Mouse (Mus musculus): ENCODE data around the gene Snrnp200. TPM values are rescaled to one million over a fixed set of nuclear protein-coding genes. Genes with fewer than 3 reads are reported as not detected.
A peak's percentile ranks its signal among the peaks of the same experiment; 100 is the strongest.

The Snrnp200 gene
- polyA plus RNA-seq, 1 experiment from 2014 or later = 75.8 TPM

- Histone ChIP-seq H3K4me2 (ENCODE audit: low read length) (peak overlapping the region; percentile 80), H3K27me3 (ENCODE audit: control insufficient read depth, insufficient read depth, low read length) (no peaks in the 10 kb centered on the region), H3K36me3 (ENCODE audit: control insufficient read depth, insufficient read depth, low read length) (peaks cover 34% of the 10 kb centered on the region), H3K27ac (replicated peaks; ENCODE audit: low read depth, low read length) (peak overlapping the region; percentile 71), H3K4me1 (ENCODE audit: control insufficient read depth, insufficient read depth, low read length) (peaks cover 9% of the 10 kb centered on the region), H3K9me3 (ENCODE audit: control insufficient read depth, low read length) (no peaks in the 10 kb centered on the region), H3K9ac (replicated peaks; ENCODE audit: low read length) (peak overlapping the region; percentile 66), H3K4me3 (replicated peaks; ENCODE audit: low read depth, low read length) (peak overlapping the region; percentile 73)
- 0% methylated on average over 17 of the region's 17 CpGs for WGBS
- DNase-seq = no peak
- ATAC-seq (ENCODE audit: low FRiP score, low TSS enrichment) = no peak; the same call in 1 of the 2 replicates
Observed at GRCm38 (mm10) chr2:127208452-127208769, 225 bp downstream of the Snrnp200 start.

GRCm38 (mm10) chr2:127210701-127211100, 2.5 kb downstream of the Snrnp200 start:
- DNase-seq (no peak), ATAC-seq (ENCODE audit: low FRiP score, low TSS enrichment) (no peak)
- WGBS = 95% methylated on average over 11 of the region's 11 CpGs
- Histone ChIP-seq H3K4me1 (ENCODE audit: control insufficient read depth, insufficient read depth, low read length) (peaks cover 9% of the 10 kb centered on the region), H3K9me3 (ENCODE audit: control insufficient read depth, low read length) (no peaks in the 10 kb centered on the region), H3K36me3 (ENCODE audit: control insufficient read depth, insufficient read depth, low read length) (peaks cover 56% of the 10 kb centered on the region), H3K27me3 (ENCODE audit: control insufficient read depth, insufficient read depth, low read length) (no peaks in the 10 kb centered on the region), H3K9ac (replicated peaks; ENCODE audit: low read length) (no peak overlapping the region), H3K4me2 (ENCODE audit: low read length) (no peak overlapping the region), H3K4me3 (replicated peaks; ENCODE audit: low read depth, low read length) (no peak overlapping the region), H3K27ac (replicated peaks; ENCODE audit: low read depth, low read length) (no peak overlapping the region)

- Histone ChIP-seq H3K36me3 (ENCODE audit: control insufficient read depth, insufficient read depth, low read length) (peaks cover 95% of the 10 kb centered on the region), H3K4me2 (ENCODE audit: low read length) (no peak overlapping the region), H3K27ac (replicated peaks; ENCODE audit: low read depth, low read length) (no peak overlapping the region), H3K9me3 (ENCODE audit: control insufficient read depth, low read length) (no peaks in the 10 kb centered on the region), H3K9ac (replicated peaks; ENCODE audit: low read length) (no peak overlapping the region), H3K4me3 (replicated peaks; ENCODE audit: low read depth, low read length) (no peak overlapping the region), H3K4me1 (ENCODE audit: control insufficient read depth, insufficient read depth, low read length) (no peaks in the 10 kb centered on the region), H3K27me3 (ENCODE audit: control insufficient read depth, insufficient read depth, low read length) (no peaks in the 10 kb centered on the region)
- ATAC-seq (ENCODE audit: low FRiP score, low TSS enrichment) = no peak
- 98% methylated on average over 5 of the region's 5 CpGs for WGBS
- no peak for DNase-seq
Observed at GRCm38 (mm10) chr2:127217746-127218145, 9.6 kb downstream of the Snrnp200 start.

- H3K9me3 ChIP-seq (ENCODE audit: control insufficient read depth, low read length) = no peaks in the 10 kb centered on the region
- H3K4me2 ChIP-seq (ENCODE audit: low read length) = no peak overlapping the region
- no peak overlapping the region for H3K4me3 ChIP-seq (replicated peaks; ENCODE audit: low read depth, low read length)
- peaks cover 96% of the 10 kb centered on the region for H3K36me3 ChIP-seq (ENCODE audit: control insufficient read depth, insufficient read depth, low read length)
- no peak overlapping the region for H3K27ac ChIP-seq (replicated peaks; ENCODE audit: low read depth, low read length)
- no peaks in the 10 kb centered on the region for H3K27me3 ChIP-seq (ENCODE audit: control insufficient read depth, insufficient read depth, low read length)
- WGBS = 95% methylated on average over 3 of the region's 3 CpGs
- H3K4me1 ChIP-seq (ENCODE audit: control insufficient read depth, insufficient read depth, low read length) = no peaks in the 10 kb centered on the region
- no peak overlapping the region for H3K9ac ChIP-seq (replicated peaks; ENCODE audit: low read length)
- ATAC-seq (ENCODE audit: low FRiP score, low TSS enrichment) = no peak
- DNase-seq = no peak
Observed at GRCm38 (mm10) chr2:127225261-127225660, 17.1 kb downstream of the Snrnp200 start.

- Histone ChIP-seq H3K36me3 (ENCODE audit: control insufficient read depth, insufficient read depth, low read length) (peaks cover 92% of the 10 kb centered on the region), H3K27me3 (ENCODE audit: control insufficient read depth, insufficient read depth, low read length) (no peaks in the 10 kb centered on the region), H3K4me3 (replicated peaks; ENCODE audit: low read depth, low read length) (no peak overlapping the region), H3K4me2 (ENCODE audit: low read length) (no peak overlapping the region), H3K9me3 (ENCODE audit: control insufficient read depth, low read length) (no peaks in the 10 kb centered on the region), H3K4me1 (ENCODE audit: control insufficient read depth, insufficient read depth, low read length) (no peaks in the 10 kb centered on the region), H3K27ac (replicated peaks; ENCODE audit: low read depth, low read length) (no peak overlapping the region), H3K9ac (replicated peaks; ENCODE audit: low read length) (no peak overlapping the region)
- ATAC-seq (ENCODE audit: low FRiP score, low TSS enrichment) (no peak), DNase-seq (no peak)
- WGBS = 95% methylated on average over 11 of the region's 11 CpGs
Observed at GRCm38 (mm10) chr2:127237897-127238610, 29.9 kb downstream of the Snrnp200 start.

- no peaks in the 10 kb centered on the region for H3K27me3 ChIP-seq (ENCODE audit: control insufficient read depth, insufficient read depth, low read length)
- WGBS = 93% methylated on average over 2 of the region's 2 CpGs
- no peak overlapping the region for H3K27ac ChIP-seq (replicated peaks; ENCODE audit: low read depth, low read length)
- ATAC-seq (ENCODE audit: low FRiP score, low TSS enrichment) (no peak), DNase-seq (no peak)
- peaks cover 91% of the 10 kb centered on the region for H3K36me3 ChIP-seq (ENCODE audit: control insufficient read depth, insufficient read depth, low read length)
- H3K9me3 ChIP-seq (ENCODE audit: control insufficient read depth, low read length) = no peaks in the 10 kb centered on the region
- no peaks in the 10 kb centered on the region for H3K4me1 ChIP-seq (ENCODE audit: control insufficient read depth, insufficient read depth, low read length)
- H3K4me2 ChIP-seq (ENCODE audit: low read length) = no peak overlapping the region
- H3K9ac ChIP-seq (replicated peaks; ENCODE audit: low read length) = no peak overlapping the region
- H3K4me3 ChIP-seq (replicated peaks; ENCODE audit: low read depth, low read length) = no peak overlapping the region
Observed at GRCm38 (mm10) chr2:127240065-127240464, 31.9 kb downstream of the Snrnp200 start.

- peak within 1 kb of the TSS; percentile 89 for H3K4me2 ChIP-seq (ENCODE audit: low read length)
- no peaks in the 10 kb centered on the region for H3K27me3 ChIP-seq (ENCODE audit: control insufficient read depth, insufficient read depth, low read length)
- DNase-seq = peak; percentile 100
- H3K27ac ChIP-seq (replicated peaks; ENCODE audit: low read depth, low read length) = peak within 1 kb of the TSS; percentile 83
- WGBS = under 1% methylated on average over 53 of the region's 53 CpGs
- H3K9ac ChIP-seq (replicated peaks; ENCODE audit: low read length) = peak within 1 kb of the TSS; percentile 88
- peaks cover 37% of the 10 kb centered on the region for H3K36me3 ChIP-seq (ENCODE audit: control insufficient read depth, insufficient read depth, low read length)
- ATAC-seq (ENCODE audit: low FRiP score, low TSS enrichment) = peak; percentile 99
- peaks cover 21% of the 10 kb centered on the region for H3K4me1 ChIP-seq (ENCODE audit: control insufficient read depth, insufficient read depth, low read length)
- peak within 1 kb of the TSS; percentile 85 for H3K4me3 ChIP-seq (replicated peaks; ENCODE audit: low read depth, low read length)
- H3K9me3 ChIP-seq (ENCODE audit: control insufficient read depth, low read length) = no peaks in the 10 kb centered on the region
Observed at GRCm38 (mm10) chr2:127247592-127248333, 39.6 kb downstream of the Snrnp200 start, which contains the start of the genes Ciao1 and Tmem127. TSS of gene Ciao1 (minus strand) at chr2:127247816. TSS of gene Tmem127 (plus strand) at chr2:127247908.

- Histone ChIP-seq H3K9me3 (ENCODE audit: control insufficient read depth, low read length) (no peaks in the 10 kb centered on the region), H3K36me3 (ENCODE audit: control insufficient read depth, insufficient read depth, low read length) (peaks cover 34% of the 10 kb centered on the region), H3K27ac (replicated peaks; ENCODE audit: low read depth, low read length) (peak overlapping the region; percentile 83), H3K9ac (replicated peaks; ENCODE audit: low read length) (peak overlapping the region; percentile 88), H3K4me1 (ENCODE audit: control insufficient read depth, insufficient read depth, low read length) (peaks cover 21% of the 10 kb centered on the region), H3K4me3 (replicated peaks; ENCODE audit: low read depth, low read length) (peak overlapping the region; percentile 85), H3K4me2 (ENCODE audit: low read length) (peak overlapping the region; percentile 89), H3K27me3 (ENCODE audit: control insufficient read depth, insufficient read depth, low read length) (no peaks in the 10 kb centered on the region)
- WGBS = under 1% methylated on average over 38 of the region's 39 CpGs
- peak; percentile 59 for ATAC-seq (ENCODE audit: low FRiP score, low TSS enrichment)
- peak; percentile 75 for DNase-seq
Observed at GRCm38 (mm10) chr2:127248334-127249004, 40.3 kb downstream of the Snrnp200 start.
